Mouse (Mus musculus): ENCODE measurements around the gene Kitl. TPM values are rescaled to one million over a fixed set of nuclear protein-coding genes. Genes with fewer than 3 reads are reported as not detected.

Kitl gene
- polyA plus RNA-seq, 1 experiment from 2014 or later = 19.8 TPM

- no peak for ATAC-seq (ENCODE audit: insufficient number of reproducible peaks, insufficient read depth, low FRiP score, low read depth)
- 87% methylated on average over 2 of the region's 2 CpGs for WGBS
- no peaks in the 10 kb centered on the region for H3K9me3 ChIP-seq (ENCODE audit: control insufficient read depth, low read length)
Measured at GRCm38 (mm10) chr10:100055082-100055481, 39.7 kb downstream of the Kitl start.

GRCm38 (mm10) chr10:100057106-100057623 lies 41.7 kb downstream of the Kitl start:
- no peak for ATAC-seq (ENCODE audit: insufficient number of reproducible peaks, insufficient read depth, low FRiP score, low read depth)
- no peaks in the 10 kb centered on the region for H3K36me3 ChIP-seq (ENCODE audit: control insufficient read depth, insufficient read depth, low read length)
- 52% methylated on average over 1 of the region's 1 CpGs for WGBS
- no peaks in the 10 kb centered on the region for H3K9me3 ChIP-seq (ENCODE audit: control insufficient read depth, low read length)
- no peak overlapping the region for H3K27ac ChIP-seq (replicated peaks in 1 of 2; ENCODE audit: control insufficient read depth in 1 of 2, insufficient read depth in 1 of 2, low read depth in 2 of 2, low read length in 2 of 2)
- H3K27me3 ChIP-seq (ENCODE audit: control insufficient read depth, insufficient read depth, low read length) = no peaks in the 10 kb centered on the region
- no peak overlapping the region for H3K4me3 ChIP-seq (ENCODE audit: control insufficient read depth in 1 of 2, insufficient read depth in 1 of 2, low read depth in 1 of 2, low read length in 2 of 2)
- no peaks in the 10 kb centered on the region for H3K4me1 ChIP-seq (ENCODE audit: control insufficient read depth in 2 of 2, insufficient read depth in 2 of 2, low read length in 2 of 2)
- H3K9ac ChIP-seq (ENCODE audit: low read length) = no peak overlapping the region
- H3K4me2 ChIP-seq (ENCODE audit: low read length) = no peak overlapping the region

More at GRCm38 (mm10) chr10:100055082-100055481, 39.7 kb downstream of the Kitl start:
- no peak overlapping the region for H3K4me3 ChIP-seq (ENCODE audit: control insufficient read depth in 1 of 2, insufficient read depth in 1 of 2, low read depth in 1 of 2, low read length in 2 of 2)
- H3K4me2 ChIP-seq (ENCODE audit: low read length) = no peak overlapping the region
- H3K27ac ChIP-seq (replicated peaks in 1 of 2; ENCODE audit: control insufficient read depth in 1 of 2, insufficient read depth in 1 of 2, low read depth in 2 of 2, low read length in 2 of 2) = no peak overlapping the region
- H3K27me3 ChIP-seq (ENCODE audit: control insufficient read depth, insufficient read depth, low read length) = no peaks in the 10 kb centered on the region
- H3K9ac ChIP-seq (ENCODE audit: low read length) = no peak overlapping the region
- H3K4me1 ChIP-seq (ENCODE audit: control insufficient read depth in 2 of 2, insufficient read depth in 2 of 2, low read length in 2 of 2) = no peaks in the 10 kb centered on the region
- no peaks in the 10 kb centered on the region for H3K36me3 ChIP-seq (ENCODE audit: control insufficient read depth, insufficient read depth, low read length)

GRCm38 (mm10) chr10:100059356-100059755 lies 43.9 kb downstream of the Kitl start:
- no peaks in the 10 kb centered on the region for H3K27me3 ChIP-seq (ENCODE audit: control insufficient read depth, insufficient read depth, low read length)
- no peaks in the 10 kb centered on the region for H3K4me1 ChIP-seq (ENCODE audit: control insufficient read depth in 2 of 2, insufficient read depth in 2 of 2, low read length in 2 of 2)
- ATAC-seq (ENCODE audit: insufficient number of reproducible peaks, insufficient read depth, low FRiP score, low read depth) = no peak
- H3K9me3 ChIP-seq (ENCODE audit: control insufficient read depth, low read length) = no peaks in the 10 kb centered on the region
- H3K4me3 ChIP-seq (ENCODE audit: control insufficient read depth in 1 of 2, insufficient read depth in 1 of 2, low read depth in 1 of 2, low read length in 2 of 2) = no peak overlapping the region
- WGBS = 95% methylated on average over 4 of the region's 4 CpGs
- no peak overlapping the region for H3K9ac ChIP-seq (ENCODE audit: low read length)
- no peak overlapping the region for H3K4me2 ChIP-seq (ENCODE audit: low read length)
- no peaks in the 10 kb centered on the region for H3K36me3 ChIP-seq (ENCODE audit: control insufficient read depth, insufficient read depth, low read length)
- no peak overlapping the region for H3K27ac ChIP-seq (replicated peaks in 1 of 2; ENCODE audit: control insufficient read depth in 1 of 2, insufficient read depth in 1 of 2, low read depth in 2 of 2, low read length in 2 of 2)

GRCm38 (mm10) chr10:100065529-100066301 lies 50.3 kb downstream of the Kitl start:
- Histone ChIP-seq H3K27ac (replicated peaks in 1 of 2; ENCODE audit: control insufficient read depth in 1 of 2, insufficient read depth in 1 of 2, low read depth in 2 of 2, low read length in 2 of 2) (no peak overlapping the region), H3K27me3 (ENCODE audit: control insufficient read depth, insufficient read depth, low read length) (no peaks in the 10 kb centered on the region), H3K4me2 (ENCODE audit: low read length) (no peak overlapping the region), H3K9me3 (ENCODE audit: control insufficient read depth, low read length) (no peaks in the 10 kb centered on the region), H3K9ac (ENCODE audit: low read length) (no peak overlapping the region), H3K36me3 (ENCODE audit: control insufficient read depth, insufficient read depth, low read length) (no peaks in the 10 kb centered on the region), H3K4me1 (ENCODE audit: control insufficient read depth in 2 of 2, insufficient read depth in 2 of 2, low read length in 2 of 2) (no peaks in the 10 kb centered on the region), H3K4me3 (ENCODE audit: control insufficient read depth in 1 of 2, insufficient read depth in 1 of 2, low read depth in 1 of 2, low read length in 2 of 2) (no peak overlapping the region)
- WGBS = 72% methylated on average over 12 of the region's 12 CpGs
- no peak for ATAC-seq (ENCODE audit: insufficient number of reproducible peaks, insufficient read depth, low FRiP score, low read depth)

- Histone ChIP-seq H3K9ac (ENCODE audit: low read length) (no peak overlapping the region), H3K4me2 (ENCODE audit: low read length) (no peak overlapping the region), H3K36me3 (ENCODE audit: control insufficient read depth, insufficient read depth, low read length) (no peaks in the 10 kb centered on the region), H3K27ac (replicated peaks in 1 of 2; ENCODE audit: control insufficient read depth in 1 of 2, insufficient read depth in 1 of 2, low read depth in 2 of 2, low read length in 2 of 2) (no peak overlapping the region), H3K4me1 (ENCODE audit: control insufficient read depth in 2 of 2, insufficient read depth in 2 of 2, low read length in 2 of 2) (no peaks in the 10 kb centered on the region), H3K9me3 (ENCODE audit: control insufficient read depth, low read length) (no peaks in the 10 kb centered on the region), H3K27me3 (ENCODE audit: control insufficient read depth, insufficient read depth, low read length) (no peaks in the 10 kb centered on the region), H3K4me3 (ENCODE audit: control insufficient read depth in 1 of 2, insufficient read depth in 1 of 2, low read depth in 1 of 2, low read length in 2 of 2) (no peak overlapping the region)
- ATAC-seq (ENCODE audit: insufficient number of reproducible peaks, insufficient read depth, low FRiP score, low read depth) = no peak
- 82% methylated on average over 7 of the region's 7 CpGs for WGBS
Measured at GRCm38 (mm10) chr10:100066374-100066773, 50.9 kb downstream of the Kitl start.

- 88% methylated on average over 1 of the region's 1 CpGs for WGBS
- Histone ChIP-seq H3K4me1 (ENCODE audit: control insufficient read depth in 2 of 2, insufficient read depth in 2 of 2, low read length in 2 of 2) (no peaks in the 10 kb centered on the region), H3K9ac (ENCODE audit: low read length) (no peak overlapping the region), H3K27me3 (ENCODE audit: control insufficient read depth, insufficient read depth, low read length) (no peaks in the 10 kb centered on the region), H3K36me3 (ENCODE audit: control insufficient read depth, insufficient read depth, low read length) (no peaks in the 10 kb centered on the region), H3K4me2 (ENCODE audit: low read length) (no peak overlapping the region), H3K4me3 (ENCODE audit: control insufficient read depth in 1 of 2, insufficient read depth in 1 of 2, low read depth in 1 of 2, low read length in 2 of 2) (no peak overlapping the region), H3K27ac (replicated peaks in 1 of 2; ENCODE audit: control insufficient read depth in 1 of 2, insufficient read depth in 1 of 2, low read depth in 2 of 2, low read length in 2 of 2) (no peak overlapping the region), H3K9me3 (ENCODE audit: control insufficient read depth, low read length) (no peaks in the 10 kb centered on the region)
- ATAC-seq (ENCODE audit: insufficient number of reproducible peaks, insufficient read depth, low FRiP score, low read depth) = no peak
Measured at GRCm38 (mm10) chr10:100072641-100073040, 57.2 kb downstream of the Kitl start.

GRCm38 (mm10) chr10:100073092-100073491 lies 57.7 kb downstream of the Kitl start:
- no peak overlapping the region for H3K4me3 ChIP-seq (ENCODE audit: control insufficient read depth in 1 of 2, insufficient read depth in 1 of 2, low read depth in 1 of 2, low read length in 2 of 2)
- H3K4me1 ChIP-seq (ENCODE audit: control insufficient read depth in 2 of 2, insufficient read depth in 2 of 2, low read length in 2 of 2) = no peaks in the 10 kb centered on the region
- no peak overlapping the region for H3K4me2 ChIP-seq (ENCODE audit: low read length)
- H3K27me3 ChIP-seq (ENCODE audit: control insufficient read depth, insufficient read depth, low read length) = no peaks in the 10 kb centered on the region
- H3K9ac ChIP-seq (ENCODE audit: low read length) = no peak overlapping the region
- no peak overlapping the region for H3K27ac ChIP-seq (replicated peaks in 1 of 2; ENCODE audit: control insufficient read depth in 1 of 2, insufficient read depth in 1 of 2, low read depth in 2 of 2, low read length in 2 of 2)
- no peak for ATAC-seq (ENCODE audit: insufficient number of reproducible peaks, insufficient read depth, low FRiP score, low read depth)
- H3K9me3 ChIP-seq (ENCODE audit: control insufficient read depth, low read length) = no peaks in the 10 kb centered on the region
- H3K36me3 ChIP-seq (ENCODE audit: control insufficient read depth, insufficient read depth, low read length) = no peaks in the 10 kb centered on the region

GRCm38 (mm10) chr10:100101115-100101514 lies 85.7 kb downstream of the Kitl start:
- ATAC-seq (ENCODE audit: insufficient number of reproducible peaks, insufficient read depth, low FRiP score, low read depth) = no peak
- H3K9ac ChIP-seq (ENCODE audit: low read length) = no peak overlapping the region

More at GRCm38 (mm10) chr10:100101115-100101514, 85.7 kb downstream of the Kitl start:
- no peak overlapping the region for H3K4me3 ChIP-seq (ENCODE audit: control insufficient read depth in 1 of 2, insufficient read depth in 1 of 2, low read depth in 1 of 2, low read length in 2 of 2)
- no peaks in the 10 kb centered on the region for H3K27me3 ChIP-seq (ENCODE audit: control insufficient read depth, insufficient read depth, low read length)
- no peaks in the 10 kb centered on the region for H3K9me3 ChIP-seq (ENCODE audit: control insufficient read depth, low read length)
- H3K4me1 ChIP-seq (ENCODE audit: control insufficient read depth in 2 of 2, insufficient read depth in 2 of 2, low read length in 2 of 2) = peaks cover 2 to 4% of the 10 kb centered on the region in 2 experiments; a peak in 1 of 4 replicates
- 51% methylated on average over 3 of the region's 3 CpGs for WGBS
- H3K4me2 ChIP-seq (ENCODE audit: low read length) = no peak overlapping the region
- no peaks in the 10 kb centered on the region; the same call in 1 of the 2 replicates for H3K36me3 ChIP-seq (ENCODE audit: control insufficient read depth, insufficient read depth, low read length)
- H3K27ac ChIP-seq (replicated peaks in 1 of 2; ENCODE audit: control insufficient read depth in 1 of 2, insufficient read depth in 1 of 2, low read depth in 2 of 2, low read length in 2 of 2) = no peak overlapping the region

Data from heart, embryonic 14.5 days (tissue).